Mouse (Mus musculus) heart, embryonic 13.5 days (tissue): ENCODE measurements at regions not wholly inside any gene's neighbourhood (a gene's known extent, or its start where the extent isn't known, plus 50 kb on each side); places are given as distances from the start of the nearest gene placed in this dataset.
A peak's percentile ranks its signal among the peaks of the same experiment; 100 is the strongest.

Experiments
- ATAC-seq: fragments of 200-750 bp; cut with Nextera tagmentation; 2 replicates; pipeline ENCODE4 v1.8.0; 2017; ENCODE audit warnings: moderate TSS enrichment; ENCODE audit not compliant: insufficient number of reproducible peaks, low FRiP score, low TSS enrichment; ENCODE audit errors: extremely low read depth
- H3K27ac ChIP-seq: fragments of 300-500 bp; sonication (generic); replicated peaks from 2 replicates; pipeline ENCODE4 v1.5.1; 2015; ENCODE audit warnings: moderate library complexity, mild to moderate bottlenecking, inconsistent platforms
- H3K27me3 ChIP-seq: fragments of 300-500 bp; sonication (generic); replicated peaks from 2 replicates; pipeline ENCODE4 v1.6.1; 2015; ENCODE audit warnings: mild to moderate bottlenecking, inconsistent platforms
- H3K36me3 ChIP-seq: fragments of 300-500 bp; sonication (generic); 2 replicates; pipeline ENCODE4 v1.6.1; 2015; ENCODE audit warnings: mild to moderate bottlenecking, inconsistent platforms
- H3K4me1 ChIP-seq: fragments of 300-500 bp; sonication (generic); 2 replicates; pipeline ENCODE4 v1.6.1; 2015; ENCODE audit warnings: inconsistent platforms
- H3K4me2 ChIP-seq: fragments of 300-500 bp; sonication (generic); 2 replicates; pipeline ENCODE4 v1.6.1; 2015; ENCODE audit warnings: inconsistent platforms, mild to moderate bottlenecking, moderate library complexity
- H3K4me3 ChIP-seq: fragments of 300-500 bp; sonication (generic); 2 replicates; pipeline ENCODE4 v1.5.1; 2015; ENCODE audit warnings: moderate library complexity, mild to moderate bottlenecking, inconsistent platforms
- H3K9ac ChIP-seq: fragments of 300-500 bp; sonication (generic); 2 replicates; pipeline ENCODE4 v1.6.1; 2015; ENCODE audit warnings: inconsistent platforms, mild to moderate bottlenecking, moderate library complexity
- H3K9me3 ChIP-seq: fragments of 300-500 bp; sonication (generic); 2 replicates; pipeline ENCODE4 v1.6.1; 2016; ENCODE audit warnings: inconsistent platforms
- WGBS: fragments of 180-500 bp; shearing (Covaris S2); methylation state at CpG from one replicate; pipeline ENCODE4 v1.1.7; 2015; ENCODE audit warnings: mixed read lengths; 5-methylcytosine and 5-hydroxymethylcytosine counted together

GRCm38 (mm10) chr12:54313211-54313845 lies 109.7 kb upstream of the Egln3 start:
- WGBS, result under 1% methylated on average over 20 of the region's 20 CpGs
- H3K27ac ChIP-seq, result peak overlapping the region; percentile 74

GRCm38 (mm10) chr12:54312522-54313210 lies 109.0 kb upstream of the Egln3 start:
- no peak for ATAC-seq
- Histone ChIP-seq H3K4me3 (peak overlapping the region; percentile 54), H3K4me2 (peak overlapping the region; percentile 88), H3K27me3 (no peaks in the 10 kb centered on the region; the same call in 1 of the 2 replicates), H3K4me1 (peaks cover 23% of the 10 kb centered on the region), H3K9me3 (no peaks in the 10 kb centered on the region), H3K36me3 (no peaks in the 10 kb centered on the region), H3K9ac (peak overlapping the region; percentile 76), H3K27ac (peak overlapping the region; percentile 74)
- 18% methylated on average over 14 of the region's 14 CpGs for WGBS

More at GRCm38 (mm10) chr12:54313211-54313845, 109.7 kb upstream of the Egln3 start:
- Histone ChIP-seq H3K4me3 (peak overlapping the region; percentile 54), H3K9me3 (no peaks in the 10 kb centered on the region), H3K9ac (peak overlapping the region; percentile 76), H3K27me3 (no peaks in the 10 kb centered on the region; the same call in 1 of the 2 replicates), H3K4me1 (peaks cover 23% of the 10 kb centered on the region), H3K4me2 (peak overlapping the region; percentile 88), H3K36me3 (no peaks in the 10 kb centered on the region)
- 0 out of 2 replicates have a peak, but pooled peaks have one; percentile 14 for ATAC-seq

- Histone ChIP-seq H3K27me3 (no peaks in the 10 kb centered on the region; the same call in 1 of the 2 replicates), H3K9me3 (no peaks in the 10 kb centered on the region), H3K4me1 (peaks cover 20% of the 10 kb centered on the region), H3K9ac (no peak overlapping the region), H3K4me3 (no peak overlapping the region), H3K4me2 (no peak overlapping the region), H3K27ac (no peak overlapping the region), H3K36me3 (no peaks in the 10 kb centered on the region)
- no peak for ATAC-seq
- 50% methylated on average over 4 of the region's 4 CpGs for WGBS
Measured at GRCm38 (mm10) chr12:54311896-54312521, 108.3 kb upstream of the Egln3 start.

GRCm38 (mm10) chr12:54309874-54310273 lies 106.2 kb upstream of the Egln3 start:
- 72% methylated on average over 4 of the region's 4 CpGs for WGBS
- peaks cover 15% of the 10 kb centered on the region for H3K4me1 ChIP-seq
- no peak overlapping the region for H3K27ac ChIP-seq
- H3K9me3 ChIP-seq, result no peaks in the 10 kb centered on the region
- H3K4me3 ChIP-seq, result no peak overlapping the region
- no peaks in the 10 kb centered on the region for H3K36me3 ChIP-seq
- H3K4me2 ChIP-seq, result no peak overlapping the region
- H3K27me3 ChIP-seq, result no peaks in the 10 kb centered on the region; the same call in 1 of the 2 replicates
- ATAC-seq, result no peak
- H3K9ac ChIP-seq, result no peak overlapping the region

GRCm38 (mm10) chr12:54309219-54309618 lies 105.6 kb upstream of the Egln3 start:
- Histone ChIP-seq H3K4me3 (no peak overlapping the region), H3K9ac (no peak overlapping the region), H3K36me3 (no peaks in the 10 kb centered on the region), H3K9me3 (no peaks in the 10 kb centered on the region), H3K4me2 (no peak overlapping the region), H3K27me3 (no peaks in the 10 kb centered on the region), H3K4me1 (peaks cover 15% of the 10 kb centered on the region), H3K27ac (no peak overlapping the region)
- no peak for ATAC-seq
- 85% methylated on average over 6 of the region's 6 CpGs for WGBS

GRCm38 (mm10) chr12:54305135-54305630 lies 101.5 kb upstream of the Egln3 start:
- Histone ChIP-seq H3K27ac (no peak overlapping the region), H3K27me3 (no peaks in the 10 kb centered on the region), H3K4me3 (no peak overlapping the region), H3K9ac (no peak overlapping the region), H3K4me1 (no peaks in the 10 kb centered on the region), H3K4me2 (no peak overlapping the region), H3K36me3 (no peaks in the 10 kb centered on the region), H3K9me3 (no peaks in the 10 kb centered on the region)
- 81% methylated on average over 9 of the region's 9 CpGs for WGBS
- no peak for ATAC-seq

GRCm38 (mm10) chr12:54303746-54304145 lies 100.1 kb upstream of the Egln3 start:
- H3K36me3 ChIP-seq, result no peaks in the 10 kb centered on the region
- no peak for ATAC-seq
- H3K9me3 ChIP-seq, result no peaks in the 10 kb centered on the region
- H3K4me3 ChIP-seq, result no peak overlapping the region
- H3K27me3 ChIP-seq, result no peaks in the 10 kb centered on the region
- WGBS, result 73% methylated on average over 8 of the region's 8 CpGs
- no peak overlapping the region for H3K9ac ChIP-seq
- no peaks in the 10 kb centered on the region for H3K4me1 ChIP-seq
- no peak overlapping the region for H3K27ac ChIP-seq
- no peak overlapping the region for H3K4me2 ChIP-seq

- no peaks in the 10 kb centered on the region for H3K9me3 ChIP-seq
- no peaks in the 10 kb centered on the region for H3K36me3 ChIP-seq
- no peaks in the 10 kb centered on the region for H3K27me3 ChIP-seq
- no peak overlapping the region for H3K4me2 ChIP-seq
- ATAC-seq, result no peak
- no peak overlapping the region for H3K4me3 ChIP-seq
- H3K9ac ChIP-seq, result no peak overlapping the region
- H3K27ac ChIP-seq, result no peak overlapping the region
- no peaks in the 10 kb centered on the region for H3K4me1 ChIP-seq
- WGBS, result 55% methylated on average over 5 of the region's 5 CpGs
Measured at GRCm38 (mm10) chr12:54299506-54299905, 95.8 kb upstream of the Egln3 start.

- H3K27me3 ChIP-seq, result no peaks in the 10 kb centered on the region
- no peak for ATAC-seq
- H3K36me3 ChIP-seq, result no peaks in the 10 kb centered on the region
- H3K9me3 ChIP-seq, result no peaks in the 10 kb centered on the region
- H3K9ac ChIP-seq, result no peak overlapping the region
- no peak overlapping the region for H3K4me2 ChIP-seq
- peaks cover 8% of the 10 kb centered on the region for H3K4me1 ChIP-seq
- H3K27ac ChIP-seq, result no peak overlapping the region
- no peak overlapping the region for H3K4me3 ChIP-seq
- WGBS, result 65% methylated on average over 2 of the region's 2 CpGs
Measured at GRCm38 (mm10) chr12:54293248-54293647, 89.6 kb upstream of the Egln3 start.

- ATAC-seq, result no peak
- Histone ChIP-seq H3K4me3 (no peak overlapping the region), H3K4me1 (peaks cover 28% of the 10 kb centered on the region), H3K9ac (no peak overlapping the region), H3K36me3 (no peaks in the 10 kb centered on the region), H3K9me3 (no peaks in the 10 kb centered on the region), H3K4me2 (no peak overlapping the region), H3K27ac (no peak overlapping the region), H3K27me3 (no peaks in the 10 kb centered on the region)
- WGBS, result 84% methylated on average over 2 of the region's 2 CpGs
Measured at GRCm38 (mm10) chr12:54290311-54290710, 86.7 kb upstream of the Egln3 start.

- Histone ChIP-seq H3K9me3 (no peaks in the 10 kb centered on the region), H3K36me3 (no peaks in the 10 kb centered on the region), H3K27me3 (no peaks in the 10 kb centered on the region), H3K27ac (no peak overlapping the region), H3K9ac (no peak overlapping the region), H3K4me1 (peaks cover 28% of the 10 kb centered on the region), H3K4me2 (no peak overlapping the region), H3K4me3 (no peak overlapping the region)
- 60% methylated on average over 4 of the region's 4 CpGs for WGBS
- ATAC-seq, result no peak
Measured at GRCm38 (mm10) chr12:54288747-54289146, 85.1 kb upstream of the Egln3 start.
